Mouse (Mus musculus): ENCODE results near the gene Gm17689.

The Gm17689 gene

GRCm38 (mm10) chr9:36582535-36582934 is at the start of gene Gm17689:
Gene Gm17689 (minus strand): TSS chr9:36582635.
- no peak for DNase-seq (ENCODE audit: low spot score in 2 of 2)

GRCm38 (mm10) chr9:36541863-36542262 is 40.6 kb downstream of the Gm17689 start, which contains the start of gene Gm5615:
Gene Gm5615 (minus strand): TSS chr9:36541963.
- no peak for DNase-seq (ENCODE audit: low spot score in 2 of 2)

Data from heart, adult 9 months (tissue).